Mouse (Mus musculus) MEL (cell line): Measurements from ENCODE around the gene Dcps. TPM values are rescaled to one million over a fixed set of nuclear protein-coding genes. Genes with fewer than 3 reads are reported as not detected.

ENCODE experiments used
- DNase-seq: peaks from one replicate; pipeline ENCODE4 v3.0.0; 2011; ENCODE audit warnings: low read depth, low spot score
- H3K27ac ChIP-seq: 2 replicates; pipeline ENCODE4 v1.5.1; 2012; ENCODE audit warnings: low read depth, mild to moderate bottlenecking, control low read depth, low read length, moderate library complexity; ENCODE audit not compliant: control insufficient read depth
- H3K27me3 ChIP-seq, 2 experiments: fragments of 150-350 bp in 1 of 2; sonication (generic) in 1 of 2; 2 replicates each; pipeline ENCODE4 v1.6.1; 2012; ENCODE audit warnings: low read length in 2 of 2, mild to moderate bottlenecking in 2 of 2, improper control_type of control experiment in 1 of 2, moderate library complexity in 1 of 2; ENCODE audit not compliant: insufficient read depth in 2 of 2, control insufficient read depth in 1 of 2
- H3K36me3 ChIP-seq, 2 experiments: 2 replicates each; pipeline ENCODE4 v1.6.1; 2012 to 2014; ENCODE audit warnings: low read length in 2 of 2, improper control_type of control experiment in 1 of 2, inconsistent platforms in 1 of 2, mild to moderate bottlenecking in 1 of 2; ENCODE audit not compliant: insufficient read depth in 2 of 2, control insufficient read depth in 1 of 2
- H3K4me1 ChIP-seq, 2 experiments: fragments of 150-350 bp in 1 of 2; sonication (generic) in 1 of 2; 2 replicates each; pipeline ENCODE4 v1.6.1; 2012; ENCODE audit warnings: low read length in 2 of 2, improper control_type of control experiment in 1 of 2, mild to moderate bottlenecking in 1 of 2; ENCODE audit not compliant: insufficient read depth in 2 of 2, control insufficient read depth in 1 of 2
- H3K4me3 ChIP-seq, 2 experiments: fragments of 150-350 bp in 1 of 2; sonication (generic) in 1 of 2; 2 replicates each; pipeline ENCODE4 v1.5.1; 2012; ENCODE audit warnings: low read depth in 2 of 2, low read length in 2 of 2, mild to moderate bottlenecking in 2 of 2, moderate library complexity in 2 of 2, control low read depth in 1 of 2, improper control_type of control experiment in 1 of 2; ENCODE audit not compliant: control insufficient read depth in 1 of 2, insufficient read depth in 1 of 2
- H3K79me2 ChIP-seq: 2 replicates; pipeline ENCODE4 v1.6.1; 2012; ENCODE audit warnings: mild to moderate bottlenecking, low read length, moderate library complexity; ENCODE audit not compliant: control insufficient read depth, poor library complexity, insufficient read depth
- H3K9ac ChIP-seq: 2 replicates; pipeline ENCODE4 v1.6.1; 2012; ENCODE audit warnings: low read depth, mild to moderate bottlenecking, control low read depth, low read length, moderate library complexity; ENCODE audit not compliant: control insufficient read depth, poor library complexity, severe bottlenecking
- H3K9me3 ChIP-seq: fragments of 150-350 bp; sonication (generic); replicated peaks from 2 replicates; pipeline ENCODE4 v1.6.1; 2012; ENCODE audit warnings: mild to moderate bottlenecking, low read length, improper control_type of control experiment, moderate library complexity; ENCODE audit not compliant: insufficient read depth
- CHD1 ChIP-seq: IDR thresholded peaks from 2 replicates; pipeline ENCODE4 v1.6.1; 2012; ENCODE audit warnings: low read depth, mild to moderate bottlenecking, inconsistent platforms, low read length, improper control_type of control experiment
- CHD2 ChIP-seq: IDR thresholded peaks from 2 replicates; pipeline ENCODE4 v1.6.1; 2011; ENCODE audit warnings: low read length, improper control_type of control experiment
- CTCF ChIP-seq, 3 experiments: IDR thresholded peaks in 2 of 3; conservative IDR thresholded peaks in 1 of 3; 2 replicates each; pipeline ENCODE4 v1.5.1; 2011 to 2012; ENCODE audit warnings: low read length in 3 of 3, low read depth in 2 of 3, mild to moderate bottlenecking in 2 of 3, improper control_type of control experiment in 1 of 3, inconsistent platforms in 1 of 3, mixed read lengths in 1 of 3, moderate library complexity in 1 of 3; ENCODE audit not compliant: control insufficient read depth in 1 of 3, insufficient read depth in 1 of 3, poor library complexity in 1 of 3, severe bottlenecking in 1 of 3
- MEF2A ChIP-seq: IDR thresholded peaks from 2 replicates; pipeline ENCODE4 v1.6.1; 2014; ENCODE audit warnings: low read depth, mild to moderate bottlenecking, inconsistent platforms, low read length, improper control_type of control experiment; ENCODE audit not compliant: poor library complexity, insufficient replicate concordance, severe bottlenecking; ENCODE audit errors: extremely low read depth
- MXI1 ChIP-seq: IDR thresholded peaks from 2 replicates; pipeline ENCODE4 v1.6.1; 2011; ENCODE audit warnings: mild to moderate bottlenecking, low read depth, low read length, improper control_type of control experiment
- POLR2A ChIP-seq, 2 experiments: IDR thresholded peaks; 2 replicates each; pipeline ENCODE4 v1.6.1; 2011 to 2012; ENCODE audit warnings: low read length in 2 of 2, mild to moderate bottlenecking in 2 of 2, control low read depth in 1 of 2, improper control_type of control experiment in 1 of 2, low read depth in 1 of 2, moderate library complexity in 1 of 2; ENCODE audit not compliant: control insufficient read depth in 1 of 2, insufficient read depth in 1 of 2, poor library complexity in 1 of 2
- RAD21 ChIP-seq: IDR thresholded peaks from 2 replicates; pipeline ENCODE4 v1.6.1; 2011; ENCODE audit warnings: mild to moderate bottlenecking, low read depth, low read length, improper control_type of control experiment
- RCOR1 ChIP-seq: IDR thresholded peaks from 2 replicates; pipeline ENCODE4 v1.6.1; 2012; ENCODE audit warnings: low read depth, mild to moderate bottlenecking, inconsistent platforms, low read length, improper control_type of control experiment
- SMC3 ChIP-seq: IDR thresholded peaks from 2 replicates; pipeline ENCODE4 v1.6.1; 2011; ENCODE audit warnings: low read depth, low read length, improper control_type of control experiment
- TAL1 ChIP-seq: IDR thresholded peaks from 2 replicates; pipeline ENCODE4 v1.6.1; 2012; ENCODE audit warnings: mild to moderate bottlenecking, inconsistent platforms, low read length, moderate library complexity, mixed read lengths
- TBP ChIP-seq: IDR thresholded peaks from 2 replicates; pipeline ENCODE4 v1.8.0; 2011; ENCODE audit warnings: low read depth, low read length, improper control_type of control experiment
- TCF12 ChIP-seq: IDR thresholded peaks from 2 replicates; pipeline ENCODE4 v1.6.1; 2014; ENCODE audit warnings: low read depth, mild to moderate bottlenecking, inconsistent platforms, low read length, improper control_type of control experiment, moderate library complexity
- UBTF ChIP-seq: IDR thresholded peaks from 2 replicates; pipeline ENCODE4 v1.6.1; 2012; ENCODE audit warnings: low read depth, mild to moderate bottlenecking, inconsistent platforms, low read length, improper control_type of control experiment, moderate library complexity, borderline replicate concordance; ENCODE audit not compliant: insufficient read depth
- USF1 ChIP-seq: IDR thresholded peaks from 2 replicates; pipeline ENCODE4 v1.6.1; 2014; ENCODE audit warnings: low read depth, mild to moderate bottlenecking, inconsistent platforms, low read length, improper control_type of control experiment, moderate library complexity
- USF2 ChIP-seq, 2 experiments: IDR thresholded peaks; 2 replicates each; pipeline ENCODE4 v1.6.1; 2011 to 2012; ENCODE audit warnings: improper control_type of control experiment in 2 of 2, low read length in 2 of 2, borderline replicate concordance in 1 of 2, inconsistent platforms in 1 of 2, low read depth in 1 of 2, mild to moderate bottlenecking in 1 of 2; ENCODE audit not compliant: insufficient read depth in 1 of 2
- ZC3H11A ChIP-seq: IDR thresholded peaks from 2 replicates; pipeline ENCODE4 v1.6.1; 2012; ENCODE audit warnings: low read depth, mild to moderate bottlenecking, inconsistent platforms, low read length, improper control_type of control experiment
- polyA plus RNA-seq, 2 experiments: library from polyadenylated mRNA; stranded (reverse) in 1 of 2; unstranded in 1 of 2; fragments of >175 nt in 1 of 2; fragments of >200 nt in 1 of 2; gene quantifications; 2 replicates each; pipeline versions ENCODE4 v1.2.1 to v1.2.4; 2012; ENCODE audit warnings: low replicate concordance in 2 of 2, low read depth in 1 of 2; ENCODE audit not compliant: insufficient read length in 2 of 2, insufficient read depth in 1 of 2, missing spikeins in 1 of 2
- total RNA-seq: library from RNA; depleted of rRNA; stranded (reverse); fragments of 300-350 nt; gene quantifications from 2 replicates; pipeline ENCODE4 v1.2.3, GENCODE M21; 2012

Dcps gene
- total and polyA plus RNA-seq, 3 experiments = 54.3 to 115 TPM; not detected in 1

DNA sequence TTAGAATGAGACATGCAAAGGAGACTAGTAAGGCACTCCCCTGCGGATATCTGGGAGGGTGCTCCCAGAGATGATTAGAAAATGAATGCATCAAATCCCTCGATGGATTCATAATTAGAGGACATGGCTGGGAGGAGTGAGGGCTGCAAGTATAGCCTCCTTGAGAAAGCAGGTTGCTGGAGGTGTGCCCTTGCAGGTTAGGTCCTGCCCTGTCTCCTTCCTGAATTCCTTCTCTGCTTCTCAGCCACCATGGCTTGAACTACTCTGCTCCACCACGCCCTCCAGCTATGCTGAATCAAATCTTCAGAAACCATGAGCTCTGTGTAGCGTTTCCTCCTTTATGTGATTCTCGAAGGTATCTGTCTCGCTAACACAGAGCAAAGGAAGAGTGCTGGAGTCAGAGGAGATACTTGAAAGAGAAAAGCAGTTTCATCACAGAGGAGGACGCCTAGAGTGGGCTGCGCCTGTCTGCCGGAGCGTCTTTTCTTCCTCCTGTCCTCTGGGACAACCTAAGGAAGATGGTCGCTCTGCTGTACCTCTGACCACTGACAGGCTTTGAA, 17.2 kb upstream of the Dcps start:
- Histone ChIP-seq H3K4me1 (no peaks in the 10 kb centered on the region), H3K36me3 (no peaks in the 10 kb centered on the region), H3K27ac (no peak overlapping the region), H3K4me3 (no peak overlapping the region), H3K27me3 (no peaks in the 10 kb centered on the region), H3K9me3 (no peaks in the 10 kb centered on the region), H3K79me2 (no peaks in the 10 kb centered on the region), H3K9ac (no peak overlapping the region)
- TF ChIP-seq CHD2 = no peak
- no peak for TF ChIP-seq RCOR1
- TF ChIP-seq UBTF = no peak
- no peak for TF ChIP-seq ZC3H11A
- TF ChIP-seq CHD1 = no peak
- TF ChIP-seq TCF12 = no peak
- no peak for TF ChIP-seq RAD21
- no peak for TF ChIP-seq CTCF (IDR thresholded peaks at IDR 0.05 in 2 of 3, conservative IDR thresholded peaks at IDR 0.05 in 1 of 3; ENCODE audit: control insufficient read depth in 1 of 3, insufficient read depth in 1 of 3, low read depth in 2 of 3, low read length in 3 of 3, poor library complexity in 1 of 3, severe bottlenecking in 1 of 3)
- no peak for TF ChIP-seq USF1
- TF ChIP-seq TBP = no peak
- no peak for TF ChIP-seq USF2 (IDR thresholded peaks at IDR 0.05; ENCODE audit: borderline replicate concordance in 1 of 2, insufficient read depth in 1 of 2, low read depth in 1 of 2, low read length in 2 of 2)
- DNase-seq = no peak

DNA sequence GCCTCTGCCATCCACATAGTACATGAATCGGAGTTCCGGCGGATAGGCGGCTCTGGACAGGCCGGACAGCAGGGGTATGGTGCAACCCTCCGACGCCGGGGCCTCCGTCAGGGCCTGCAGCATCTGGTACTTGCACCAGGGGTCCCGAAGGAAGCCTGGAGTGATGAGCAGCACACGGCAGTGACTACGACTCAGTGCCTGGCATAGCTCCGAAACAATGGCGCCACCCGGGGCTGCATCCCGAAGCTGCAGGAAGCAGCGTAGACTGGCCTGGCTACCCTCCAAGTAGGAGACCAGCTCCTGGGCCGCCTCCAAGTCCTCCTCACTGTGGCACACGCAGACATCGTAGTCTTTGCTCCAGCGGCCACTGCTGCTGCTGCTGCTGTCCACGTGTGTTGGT, 12.8 kb upstream of the Dcps start:
- no peak overlapping the region for H3K9ac ChIP-seq
- peaks cover 0 to 2% of the 10 kb centered on the region in 2 experiments; a peak in 2 of 4 replicates for H3K36me3 ChIP-seq
- no peak for DNase-seq
- TF ChIP-seq TAL1 (no peak), CTCF (IDR thresholded peaks at IDR 0.05 in 2 of 3, conservative IDR thresholded peaks at IDR 0.05 in 1 of 3; ENCODE audit: control insufficient read depth in 1 of 3, insufficient read depth in 1 of 3, low read depth in 2 of 3, low read length in 3 of 3, poor library complexity in 1 of 3, severe bottlenecking in 1 of 3) (0 out of 6 replicates have a peak, but pooled peaks of 1 of the 3 experiments have one; percentile 0)
- peaks cover under 1 to 2% of the 10 kb centered on the region in 2 experiments; a peak in 3 of 4 replicates for H3K4me1 ChIP-seq
- H3K4me3 ChIP-seq = no peak overlapping the region
- H3K9me3 ChIP-seq = no peaks in the 10 kb centered on the region
- no peaks in the 10 kb centered on the region for H3K79me2 ChIP-seq
- no peaks in the 10 kb centered on the region for H3K27me3 ChIP-seq
- H3K27ac ChIP-seq = no peak overlapping the region

DNA sequence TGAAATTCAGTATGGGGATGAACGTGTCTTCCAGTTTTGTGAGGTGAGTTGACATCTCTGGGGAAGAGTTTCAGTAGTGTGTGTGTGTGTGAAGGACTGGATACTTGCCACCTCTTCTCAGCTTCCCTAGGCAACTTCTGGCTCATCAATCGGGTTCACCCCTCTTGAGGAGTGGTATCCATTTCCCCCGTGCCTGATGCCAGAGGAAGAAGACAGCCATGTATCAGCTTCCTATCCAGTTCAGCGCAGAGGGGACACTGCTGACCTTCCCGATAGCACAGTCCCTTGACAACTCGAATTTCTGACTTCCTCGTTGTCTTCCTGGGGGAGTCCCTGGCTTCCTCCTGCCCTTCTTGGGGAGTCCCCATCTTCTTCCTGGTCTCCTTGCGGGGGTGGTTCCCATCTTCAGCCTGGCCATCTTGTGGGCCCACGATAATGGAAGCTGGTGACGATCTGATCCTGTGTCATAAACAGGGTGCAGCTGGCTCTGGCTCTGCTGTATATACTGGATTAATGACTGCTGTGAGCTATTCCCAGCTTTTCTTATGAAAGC, 11.6 kb upstream of the Dcps start:
- Histone ChIP-seq H3K79me2 (no peaks in the 10 kb centered on the region), H3K36me3 (peaks cover 0 to 12% of the 10 kb centered on the region in 2 experiments; a peak in 2 of 4 replicates), H3K9me3 (no peaks in the 10 kb centered on the region), H3K9ac (no peak overlapping the region), H3K4me1 (peaks cover 9 to 12% of the 10 kb centered on the region in 2 experiments; a peak in 3 of 4 replicates), H3K4me3 (no peak overlapping the region), H3K27me3 (no peaks in the 10 kb centered on the region)
- no peak for DNase-seq
- TF ChIP-seq POLR2A (IDR thresholded peaks at IDR 0.05; ENCODE audit: control insufficient read depth in 1 of 2, insufficient read depth in 1 of 2, low read depth in 1 of 2, low read length in 2 of 2, poor library complexity in 1 of 2) = no peak
- no peak for TF ChIP-seq UBTF
- TF ChIP-seq MEF2A = no peak
- no peak for TF ChIP-seq SMC3
- no peak for TF ChIP-seq MXI1
- TF ChIP-seq, all 39 proteins: peak for 0
- no peak overlapping the region for H3K27ac ChIP-seq
